24 mouse cellular contexts compared by ENCODE assay signal in the genomic region with DNA sequence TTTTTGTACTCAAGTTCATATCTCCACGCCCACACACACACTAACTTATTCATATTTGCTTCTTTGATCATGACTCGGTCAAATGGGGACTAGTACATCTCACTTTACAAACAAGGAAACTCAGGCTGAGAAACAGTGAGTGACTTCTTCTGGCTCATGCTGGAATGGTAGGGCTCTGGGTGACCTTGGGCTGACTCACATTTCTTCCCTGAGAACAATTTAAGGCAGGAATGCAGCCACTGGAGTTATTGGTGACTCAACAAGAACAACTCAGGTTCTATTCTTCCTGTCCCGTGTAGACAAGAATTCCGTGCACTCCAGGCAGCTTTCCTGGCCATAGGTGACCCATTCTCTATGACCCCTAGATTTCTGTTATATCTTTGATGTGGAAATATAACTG.
DNase-seq lines count a peak whose midpoint lies in the region; TF ChIP-seq lines count a peak whose summit lies in the region.
"Had no signal": no experiment of that assay in that cellular context is flagged by ENCODE, and none has a peak within 500 bp of the region (broad histone marks: within the 10 kb centered on the region; RNA-seq: fewer than 3 reads in every experiment).

No protein-coding gene starts in this region.

- no peaks in the 10 kb centered on the region for H3K79me3 ChIP-seq in C2C12 (ENCODE audit: low read depth)

- H3K27me3 ChIP-seq in C2C12 (ENCODE audit: control insufficient read depth, insufficient read depth, insufficient read length), result no peaks in the 10 kb centered on the region
- H3K27me3 ChIP-seq: forebrain, embryonic 12.5 days; forebrain, embryonic 15.5 days; heart, embryonic 13.5 days had no signal

- no peak for TF ChIP-seq POLR2A in embryonic fibroblast, embryonic 13.5 days (IDR thresholded peaks at IDR 0.05; ENCODE audit: low read depth, low read length)

- H3K27ac ChIP-seq in embryonic fibroblast, embryonic 13.5 days (ENCODE audit: insufficient read depth, low read length), result peak overlapping the region; percentile 53
- H3K27ac ChIP-seq: forebrain, embryonic 12.5 days; forebrain, embryonic 15.5 days; heart, adult 2 months; heart, embryonic 10.5 days; heart, embryonic 13.5 days; hindbrain, embryonic 14.5 days; hindbrain, postnatal 0 days had no signal

- no peaks in the 10 kb centered on the region for H3K36me3 ChIP-seq in C2C12 (ENCODE audit: control insufficient read depth, insufficient read depth)
- H3K36me3 ChIP-seq: forebrain, embryonic 12.5 days; forebrain, embryonic 15.5 days; heart, embryonic 10.5 days; heart, embryonic 13.5 days had no signal

- H3K79me2 ChIP-seq in C2C12 (ENCODE audit: control insufficient read depth, insufficient read depth), result no peaks in the 10 kb centered on the region

- H3ac ChIP-seq in C2C12 (ENCODE audit: control insufficient read depth, insufficient read length, low read depth), result no peak overlapping the region

- peaks cover 9% of the 10 kb centered on the region; the same call in 1 of the 2 replicates for H3K4me1 ChIP-seq in embryonic fibroblast, embryonic 13.5 days (ENCODE audit: control insufficient read depth, insufficient read depth, low read length)
- H3K4me1 ChIP-seq: forebrain, embryonic 12.5 days; heart, embryonic 10.5 days had no signal

- peak; percentile 10 for DNase-seq in adrenal gland, adult 2 months
- DNase-seq in adrenal gland, postnatal 25 days, result no peak
- peak; percentile 42 for DNase-seq in 3134 (ENCODE audit: extremely low read depth, insufficient read length, low spot score)
- no peak for DNase-seq in kidney, adult 8-10 months
- DNase-seq in B cell, adult 2 months, result no peak
- DNase-seq in embryo, embryonic 9.5 days (ENCODE audit: extremely low spot score), result no peak
- DNase-seq: adrenal gland, adult 8-10 months; cerebellum, adult 11 months; cerebellum, adult 2 months; cerebellum, postnatal 10 days; gastrocnemius, postnatal 10 days; gastrocnemius, postnatal 36 days; heart, adult 2 months; heart, postnatal 14 days; heart, postnatal 4 days; kidney, adult 18-20 months had no signal

- no peak overlapping the region for H3K4me3 ChIP-seq in C2C12 (ENCODE audit: insufficient read depth, poor library complexity, severe bottlenecking)
- H3K4me3 ChIP-seq in embryonic fibroblast, embryonic 13.5 days (ENCODE audit: insufficient read depth, low read length), result no peak overlapping the region
- H3K4me3 ChIP-seq: forebrain, embryonic 12.5 days; forebrain, embryonic 15.5 days; heart, adult 2 months; heart, embryonic 10.5 days; heart, embryonic 13.5 days had no signal

- no peak for TF ChIP-seq CTCF in C2C12 (IDR thresholded peaks at IDR 0.05; ENCODE audit: control insufficient read depth, insufficient read depth, insufficient read length)
- no peak for TF ChIP-seq CTCF in embryonic fibroblast, embryonic 13.5 days (IDR thresholded peaks at IDR 0.05; ENCODE audit: borderline replicate concordance, insufficient read depth, low read length)

TF ChIP-seq in C2C12, 6 proteins besides CTCF, POLR2A, EP300 and RAD21:
- peak; percentile 43 for TF ChIP-seq FOSL1 (IDR thresholded peaks at IDR 0.05; ENCODE audit: insufficient read depth, low read length, poor library complexity, severe bottlenecking)
- TF ChIP-seq MYOG (IDR thresholded peaks at IDR 0.05; ENCODE audit: control insufficient read depth, extremely low read depth, insufficient read length), result no peak

Comparison
In these comparisons a context has a peak if more than half of its experiments do, and no peak if none do; other contexts are left out.
1. DNase-seq: peak in adrenal gland, adult 2 months (single experiment) and 3134 (single experiment); none in adrenal gland, postnatal 25 days (single experiment), kidney, adult 8-10 months (0 of 2), B cell, adult 2 months (0 of 2) and embryo, embryonic 9.5 days (single experiment).